Mouse (Mus musculus) testis, adult 2 months (tissue): ENCODE results near the gene Igfals.

Experiments used
- CTCF ChIP-seq: fragments of 200-500 bp; IDR thresholded peaks from 2 replicates; pipeline ENCODE4 v1.5.1; 2012; ENCODE audit warnings: low read depth, mild to moderate bottlenecking, inconsistent platforms, low read length, moderate library complexity; ENCODE audit not compliant: control insufficient read depth, insufficient read depth, insufficient replicate concordance
- POLR2A ChIP-seq: fragments of 200-500 bp; IDR thresholded peaks from 2 replicates; pipeline ENCODE4 v1.6.1; 2012; ENCODE audit warnings: low read depth, mild to moderate bottlenecking, inconsistent platforms, low read length, moderate library complexity; ENCODE audit not compliant: control insufficient read depth

- TF ChIP-seq CTCF (no peak), POLR2A (no peak)
Observed at GRCm38 (mm10) chr17:24913984-24914383, 48.2 kb downstream of the Igfals start.
